Mouse (Mus musculus) C2C12 (cell line): Measurements from ENCODE around the gene Zc3hav1l.

Experiments used
- CTCF ChIP-seq: IDR thresholded peaks from one replicate; pipeline ENCODE4 v1.5.1; 2011; ENCODE audit not compliant: control insufficient read depth, insufficient read depth, insufficient read length
- MAX ChIP-seq: IDR thresholded peaks from one replicate; pipeline ENCODE4 v1.6.1; 2011; ENCODE audit warnings: mild to moderate bottlenecking, control low read depth

DNA sequence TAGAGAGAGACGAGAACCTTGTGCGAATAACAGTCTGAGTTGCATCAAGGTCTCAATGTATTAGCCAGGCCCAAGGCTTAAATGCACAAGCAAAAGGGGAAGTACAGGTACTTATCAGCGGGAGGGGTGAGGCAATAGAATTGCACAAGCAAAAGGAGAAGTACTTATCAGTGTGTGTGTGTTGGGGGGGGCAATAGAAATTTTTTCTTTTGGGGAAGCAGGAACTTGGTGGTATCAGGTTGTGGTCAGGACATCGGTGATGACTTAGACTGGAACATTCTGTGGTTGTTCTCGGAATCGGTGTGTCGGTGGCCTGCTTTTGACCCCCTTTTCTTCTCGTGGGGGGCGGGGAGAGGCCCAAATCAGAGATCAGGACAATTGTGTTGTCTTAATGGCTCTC lies 21.6 kb upstream of the Zc3hav1l start:
- TF ChIP-seq CTCF (no peak), MAX (no peak)
